Mouse (Mus musculus): ENCODE measurements around the gene Kcnj1. TPM values are rescaled to one million over a fixed set of nuclear protein-coding genes. Genes with fewer than 3 reads are reported as not detected.

The Kcnj1 gene
- not detected in 2 replicates for polyA plus RNA-seq (2012; rRNA removed)

GRCm38 (mm10) chr9:32372202-32372601, at the start of gene Kcnj1:
Gene Kcnj1 (plus strand): TSS chr9:32372493.

DNA sequence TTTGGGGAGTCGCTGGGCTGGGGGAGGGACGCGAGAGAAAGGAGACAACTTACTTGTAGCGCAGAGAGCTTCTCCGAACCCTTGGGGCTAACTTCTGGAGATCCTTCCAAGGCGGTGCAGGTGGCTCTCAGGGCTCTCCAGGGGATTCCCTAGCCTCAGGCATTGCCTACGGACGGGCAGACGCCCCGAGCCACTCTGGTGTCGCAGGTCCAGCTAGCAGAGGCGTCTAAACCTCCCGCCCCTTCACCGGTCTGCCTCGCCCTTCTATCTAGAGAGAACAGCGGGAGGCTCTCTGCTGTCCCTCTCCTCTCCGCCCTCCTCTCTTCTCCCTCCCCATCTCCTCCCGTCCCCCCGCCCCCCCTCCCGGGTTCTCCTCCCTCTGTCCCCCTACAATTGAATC, 28.2 kb upstream of the Kcnj1 start, which contains the start of gene Kcnj5:
Gene Kcnj5, minus strand, starts transcription at position 300 of the 400 bp plus-strand sequence.

Other genes with a start within 250 kb of the Kcnj1 start
- 0.35 and 0.36 TPM in 2 replicates for gene Kcnj5, start 28.1 kb upstream of the Kcnj1 start, polyA plus RNA-seq (2012; rRNA removed)
- 5.8 and 10.1 TPM in 2 replicates for gene Fli1, start 170.4 kb downstream of the Kcnj1 start, polyA plus RNA-seq (2012; rRNA removed)

Data from ovary, adult 2 months (tissue).